Mouse (Mus musculus) heart, adult 2 months (tissue): ENCODE data around the gene Tmem38a. TPM values are rescaled to one million over a fixed set of nuclear protein-coding genes. Genes with fewer than 3 reads are reported as not detected.

Experiments used
- DNase-seq, 2 experiments: peaks; one replicate each; pipeline ENCODE4 v3.0.0; 2021
- H3K27ac ChIP-seq: fragments of 200-600 bp; 2 replicates; pipeline ENCODE4 v1.8.1; 2022
- H3K27me3 ChIP-seq: fragments of 200-500 bp; 2 replicates; pipeline ENCODE4 v1.6.1; 2012; ENCODE audit warnings: mild to moderate bottlenecking, low read length, inconsistent platforms, mixed read lengths; ENCODE audit not compliant: control insufficient read depth, insufficient read depth
- H3K36me3 ChIP-seq: fragments of 200-500 bp; 2 replicates; pipeline ENCODE4 v1.6.1; 2012; ENCODE audit warnings: low read length, inconsistent platforms; ENCODE audit not compliant: control insufficient read depth, insufficient read depth
- H3K4me1 ChIP-seq: fragments of 200-500 bp; 2 replicates; pipeline ENCODE4 v1.6.1; 2011; ENCODE audit warnings: low read length; ENCODE audit not compliant: control insufficient read depth, insufficient read depth
- H3K4me3 ChIP-seq: fragments of 200-600 bp; 2 replicates; pipeline ENCODE4 v1.8.1; 2022
- H3K79me2 ChIP-seq: fragments of 200-500 bp; replicated peaks from 2 replicates; pipeline ENCODE4 v1.6.1; 2012; ENCODE audit warnings: mild to moderate bottlenecking, inconsistent platforms, low read length, moderate library complexity, mixed read lengths; ENCODE audit not compliant: control insufficient read depth, insufficient read depth
- H3K9ac ChIP-seq: fragments of 200-500 bp; 2 replicates; pipeline ENCODE4 v1.6.1; 2012; ENCODE audit warnings: low read depth, mild to moderate bottlenecking, control low read depth, inconsistent platforms, low read length, mixed read lengths
- CTCF ChIP-seq: fragments of 200-600 bp; IDR thresholded peaks from 2 replicates; pipeline ENCODE4 v1.8.1; 2022; ENCODE audit warnings: antibody characterized with exemption, mild to moderate bottlenecking, moderate library complexity
- EP300 ChIP-seq: fragments of 200-500 bp; IDR thresholded peaks from 2 replicates; pipeline ENCODE4 v1.6.1; 2011; ENCODE audit warnings: low read depth, low read length, control low read depth; ENCODE audit not compliant: insufficient read depth
- POLR2A ChIP-seq: fragments of 200-500 bp; IDR thresholded peaks from 2 replicates; pipeline ENCODE4 v1.6.1; 2011; ENCODE audit warnings: mild to moderate bottlenecking, low read depth, low read length, control low read depth; ENCODE audit not compliant: insufficient read depth
- WGBS: fragments of 180-500 bp; shearing (Covaris S2); methylation state at CpG from one replicate; pipeline ENCODE4 v1.1.7; 2018; 5-methylcytosine and 5-hydroxymethylcytosine counted together
- intact Hi-C: fragments of 180-260 bp; cut with DNase I; formaldehyde crosslinking; loops from one replicate; pipeline ENCODE4 v1.15.1; 2025
- microRNA-seq, 2 experiments: library from miRNA; unstranded; fragments of <30 nt; microRNA quantifications; one replicate each; pipeline ENCODE4 v1.2.0; 2021
- polyA plus RNA-seq: library from polyadenylated mRNA; depleted of rRNA; stranded (reverse); fragments of >200 nt; gene quantifications from 2 replicates; pipeline ENCODE4 v1.2.3, GENCODE M21; 2012; rRNA removed
- total RNA-seq, 2 experiments: library from RNA; stranded (reverse); gene quantifications; 2 replicates each; pipeline ENCODE4 v1.2.3; 2021

The Tmem38a gene
- total and polyA plus RNA-seq, 3 experiments, result 409 to 611 (median 486) TPM

DNA sequence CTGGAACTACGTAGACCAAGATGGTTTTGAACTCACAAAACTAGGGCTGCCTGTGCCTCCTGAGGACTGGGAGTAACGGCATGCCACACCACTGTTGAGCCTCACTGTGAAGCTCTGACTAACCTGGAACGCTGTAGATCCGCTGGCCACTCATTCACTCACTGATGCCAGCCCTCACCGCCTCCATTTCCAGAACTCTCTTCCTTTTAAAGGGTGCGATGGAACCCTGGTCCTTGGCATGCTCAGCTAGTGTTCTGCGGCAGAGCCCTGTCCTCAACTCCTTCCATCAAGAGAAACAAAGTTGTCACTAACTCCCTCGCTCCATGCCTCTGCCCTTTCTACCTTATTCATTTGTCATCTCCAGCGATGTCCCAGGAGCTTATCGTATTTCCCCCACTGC, 17.0 kb downstream of the Tmem38a start:
- 62% methylated on average over 10 of the region's 10 CpGs for WGBS
- Histone ChIP-seq H3K27me3 (no peaks in the 10 kb centered on the region), H3K4me1 (peaks cover 5% of the 10 kb centered on the region), H3K36me3 (no peaks in the 10 kb centered on the region), H3K9ac (no peak overlapping the region), H3K4me3 (no peak overlapping the region), H3K27ac (peak overlapping the region; percentile 89), H3K79me2 (no peaks in the 10 kb centered on the region)
- no peak for DNase-seq
- TF ChIP-seq EP300, result no peak
- no peak for TF ChIP-seq CTCF
- TF ChIP-seq POLR2A, result no peak
- intact Hi-C loops, result no loop called here

DNA sequence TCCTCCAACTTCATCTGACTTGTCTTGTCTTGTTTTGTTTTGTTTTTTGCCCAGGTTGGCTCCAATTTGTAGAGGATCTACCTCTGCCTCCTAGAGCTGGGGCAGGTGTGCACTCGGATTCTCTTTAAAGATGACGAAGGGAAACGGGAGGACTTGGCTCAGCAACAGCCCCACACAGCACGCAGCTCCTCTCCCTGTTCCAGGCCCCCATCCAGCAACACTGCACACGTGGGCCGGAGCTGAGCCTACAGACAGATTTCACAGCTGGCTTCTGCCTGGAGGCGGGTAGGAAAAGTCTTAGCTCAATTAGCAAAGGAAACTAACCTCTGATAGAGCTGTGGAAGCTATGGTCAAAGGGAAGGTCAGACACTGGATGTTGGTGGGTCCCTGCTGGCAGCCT, 17.4 kb downstream of the Tmem38a start:
- no peaks in the 10 kb centered on the region for H3K79me2 ChIP-seq
- peak; percentile 60 to 70 for DNase-seq
- H3K4me3 ChIP-seq, result no peak overlapping the region
- H3K9ac ChIP-seq, result 0 out of 2 replicates have a peak overlapping the region, but pooled peaks have one; percentile 24
- intact Hi-C loops, result no loop called here
- TF ChIP-seq POLR2A (0 out of 2 replicates have a peak, but pooled peaks have one; percentile 32), EP300 (no peak)
- H3K27ac ChIP-seq, result peak overlapping the region; percentile 89
- 26% methylated on average over 7 of the region's 7 CpGs for WGBS
- H3K27me3 ChIP-seq, result no peaks in the 10 kb centered on the region
- no peaks in the 10 kb centered on the region for H3K36me3 ChIP-seq
- H3K4me1 ChIP-seq, result peaks cover 5% of the 10 kb centered on the region

DNA sequence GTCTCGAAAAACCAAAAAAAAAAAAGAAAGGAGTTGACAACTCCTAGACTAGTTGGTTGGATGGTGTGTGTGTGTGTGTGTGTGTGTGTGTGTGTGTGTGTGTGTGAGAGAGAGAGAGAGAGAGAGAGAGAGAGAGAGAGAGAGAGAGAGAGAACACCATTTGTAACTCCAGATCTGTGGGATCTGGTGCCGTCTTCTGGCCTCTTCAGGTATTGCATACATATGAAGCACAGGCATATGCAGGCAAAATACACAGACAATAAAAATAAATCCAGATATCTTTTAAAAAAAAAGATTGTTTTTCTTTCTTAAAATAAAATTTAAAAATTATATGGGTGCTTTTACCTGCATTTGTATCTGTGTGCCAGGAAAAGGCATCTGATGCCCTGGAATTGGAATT, 18.3 kb downstream of the Tmem38a start:
- Histone ChIP-seq H3K4me3 (no peak overlapping the region), H3K9ac (no peak overlapping the region), H3K36me3 (no peaks in the 10 kb centered on the region), H3K4me1 (peaks cover 5% of the 10 kb centered on the region), H3K27me3 (no peaks in the 10 kb centered on the region), H3K79me2 (no peaks in the 10 kb centered on the region), H3K27ac (no peak overlapping the region; the same call in 1 of the 2 replicates)
- intact Hi-C loops, result no loop called here
- TF ChIP-seq CTCF, result peak; percentile 67
- TF ChIP-seq POLR2A, result no peak
- DNase-seq, result peak in 1 of 2 experiments; percentile 21
- 50% methylated on average over 2 of the region's 2 CpGs for WGBS

Small RNA genes within 50 kb of the gene (microRNA-seq; reads per million reads assigned to microRNA genes)
- gene Gm28019, result 0 reads per million in 2 experiments

Other genes starting within 250 kb of the Tmem38a start
- 10 to 100 TPM; 36.2 to 39.6 TPM for gene Eps15l1, start 150.6 kb upstream of the Tmem38a start, total RNA-seq
- 34.0 and 46.4 TPM in 2 replicates for gene Eps15l1, start 150.6 kb upstream of the Tmem38a start, polyA plus RNA-seq
- gene Calr3, start 128.2 kb upstream of the Tmem38a start, total RNA-seq, result 10 to 100 TPM; 20.3 to 25.1 TPM
- gene Calr3, start 128.2 kb upstream of the Tmem38a start, polyA plus RNA-seq, result 5.7 and 19.9 TPM in 2 replicates
- 1 to 10 TPM; 4.0 to 4.7 TPM for gene 1700030K09Rik, start 128.2 kb upstream of the Tmem38a start, total RNA-seq
- 5.0 and 5.7 TPM in 2 replicates for gene 1700030K09Rik, start 128.2 kb upstream of the Tmem38a start, polyA plus RNA-seq
- 10 to 100 TPM; 38.7 to 40.0 TPM for gene Cherp, start 96.8 kb upstream of the Tmem38a start, total RNA-seq
- gene Cherp, start 96.8 kb upstream of the Tmem38a start, polyA plus RNA-seq, result 22.3 and 25.4 TPM in 2 replicates
- 10 to 100 TPM; 68.0 to 85.7 TPM for gene Slc35e1, start 79.4 kb upstream of the Tmem38a start, total RNA-seq
- gene Slc35e1, start 79.4 kb upstream of the Tmem38a start, polyA plus RNA-seq, result 83.2 and 110 TPM in 2 replicates
- 1 to 10 TPM; 9.3 to 9.5 TPM for gene Med26, start 23.8 kb upstream of the Tmem38a start, total RNA-seq
- gene Med26, start 23.8 kb upstream of the Tmem38a start, polyA plus RNA-seq, result 6.9 and 7.0 TPM in 2 replicates
- gene Smim7, start 967 bp upstream of the Tmem38a start, total RNA-seq, result 100 to 1,000 TPM; 114 to 142 TPM
- gene Smim7, start 967 bp upstream of the Tmem38a start, polyA plus RNA-seq, result 53.7 and 80.1 TPM in 2 replicates
- gene Nwd1, start 74.7 kb downstream of the Tmem38a start, total RNA-seq, result under 1 TPM; 0.25 to 0.29 TPM
- 0.18 and 0.27 TPM in 2 replicates for gene Nwd1, start 74.7 kb downstream of the Tmem38a start, polyA plus RNA-seq
- 10 to 100 TPM; 75.2 to 79.4 TPM for gene Sin3b, start 151.2 kb downstream of the Tmem38a start, total RNA-seq
- gene Sin3b, start 151.2 kb downstream of the Tmem38a start, polyA plus RNA-seq, result 91.6 and 97.5 TPM in 2 replicates
- 1 to 10 TPM in 1 of 2 experiments, under 1 TPM in 1; 0.77 to 1.5 TPM for gene F2rl3, start 189.8 kb downstream of the Tmem38a start, total RNA-seq
- 2.0 and 2.2 TPM in 2 replicates for gene F2rl3, start 189.8 kb downstream of the Tmem38a start, polyA plus RNA-seq